Mouse (Mus musculus) left cerebral cortex, adult 8-10 months (tissue): ENCODE measurements around the gene Ccdc187. TPM values are rescaled to one million over a fixed set of nuclear protein-coding genes. Genes with fewer than 3 reads are reported as not detected.
A peak's percentile ranks its signal among the peaks of the same experiment; 100 is the strongest.

ENCODE experiments used
- DNase-seq, 2 experiments: peaks; one replicate each; pipeline ENCODE4 v3.0.0; 2022; ENCODE audit warnings: low spot score in 2 of 2
- total RNA-seq, 4 experiments: library from RNA; stranded (reverse); gene quantifications; 2 replicates each; pipeline ENCODE4 v1.2.4; 2022

Ccdc187 gene
- 1 to 10 TPM; 6.0 to 6.7 (median 6.4) TPM for total RNA-seq

GRCm38 (mm10) chr2:26294457-26294856 lies at the start of gene Ccdc187:
Ccdc187 (minus strand) TSS chr2:26294557.
- DNase-seq = no peak

- no peak for DNase-seq
Observed at GRCm38 (mm10) chr2:26342609-26343490, 48.5 kb upstream of the Ccdc187 start.

- peak; percentile 64 to 91 for DNase-seq
Observed at GRCm38 (mm10) chr2:26342044-26342443, 47.7 kb upstream of the Ccdc187 start.

- DNase-seq = peak; percentile 52 to 66
Observed at GRCm38 (mm10) chr2:26341510-26341981, 47.2 kb upstream of the Ccdc187 start.

- DNase-seq = no peak
Observed at GRCm38 (mm10) chr2:26339204-26339551, 44.8 kb upstream of the Ccdc187 start.

- no peak for DNase-seq
Observed at GRCm38 (mm10) chr2:26338302-26339203, 44.2 kb upstream of the Ccdc187 start.

GRCm38 (mm10) chr2:26330702-26331101 lies 36.3 kb upstream of the Ccdc187 start:
- DNase-seq = no peak

GRCm38 (mm10) chr2:26330056-26330468 lies 35.7 kb upstream of the Ccdc187 start:
- DNase-seq = no peak

- peak in 1 of 2 experiments; percentile 67 for DNase-seq
Observed at GRCm38 (mm10) chr2:26329402-26329801, 35.0 kb upstream of the Ccdc187 start.

GRCm38 (mm10) chr2:26327852-26328251 lies 33.5 kb upstream of the Ccdc187 start:
- DNase-seq = no peak

GRCm38 (mm10) chr2:26325386-26326181 lies 31.2 kb upstream of the Ccdc187 start:
- no peak for DNase-seq

GRCm38 (mm10) chr2:26324917-26325316 lies 30.6 kb upstream of the Ccdc187 start:
- no peak for DNase-seq

- no peak for DNase-seq
Observed at GRCm38 (mm10) chr2:26323589-26324325, 29.4 kb upstream of the Ccdc187 start.

- no peak for DNase-seq
Observed at GRCm38 (mm10) chr2:26320245-26321185, 26.2 kb upstream of the Ccdc187 start.

GRCm38 (mm10) chr2:26319519-26320244 lies 25.3 kb upstream of the Ccdc187 start:
- no peak for DNase-seq

GRCm38 (mm10) chr2:26319109-26319508 lies 24.8 kb upstream of the Ccdc187 start:
- no peak for DNase-seq

GRCm38 (mm10) chr2:26317991-26318672 lies 23.8 kb upstream of the Ccdc187 start:
- no peak for DNase-seq

GRCm38 (mm10) chr2:26317371-26317770 lies 23.0 kb upstream of the Ccdc187 start:
- no peak for DNase-seq
